In the genomic region with DNA sequence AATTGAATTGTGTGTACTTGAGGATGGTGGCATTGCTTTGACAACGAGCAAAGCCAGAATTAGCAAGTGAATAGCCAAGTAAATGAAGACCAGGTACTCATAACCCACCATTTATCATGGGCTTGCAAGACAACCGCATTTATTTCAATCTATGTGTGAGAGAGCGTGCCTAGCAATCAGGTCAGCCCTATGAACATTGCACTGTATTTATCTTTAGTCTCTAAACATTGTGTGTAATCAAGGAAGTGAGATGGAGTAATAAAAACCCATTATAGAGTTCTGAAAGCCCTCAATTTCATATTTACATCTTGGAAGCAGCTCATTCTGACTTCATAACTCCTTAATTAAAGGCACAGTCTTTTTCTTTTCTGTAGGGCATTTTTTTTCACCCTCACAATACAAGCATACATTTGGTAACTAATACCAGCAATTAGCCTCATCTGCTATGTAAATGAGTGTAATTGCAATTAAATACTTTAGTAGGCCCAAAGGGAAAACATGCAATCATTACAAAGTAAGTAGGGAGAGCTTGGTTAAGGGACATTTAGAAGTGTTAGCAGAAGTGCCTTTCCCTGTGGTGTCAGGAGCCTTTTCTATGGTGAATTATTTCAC, we compare ENCODE assay signal across 23 mouse cellular contexts.
DNase-seq lines count a peak whose midpoint lies in the region; ATAC-seq lines count a peak whose summit lies in the region.
"Had no signal": no experiment of that assay in that cellular context is flagged by ENCODE, and none has a peak within 500 bp of the region (broad histone marks: within the 10 kb centered on the region; RNA-seq: fewer than 3 reads in every experiment).

No protein-coding gene starts in this region.

- H3K36me3 ChIP-seq in forebrain, embryonic 15.5 days = no peaks in the 10 kb centered on the region
- H3K36me3 ChIP-seq in forebrain, embryonic 12.5 days (replicated peaks) = no peaks in the 10 kb centered on the region
- no peaks in the 10 kb centered on the region for H3K36me3 ChIP-seq in neural tube, embryonic 13.5 days
- no peaks in the 10 kb centered on the region for H3K36me3 ChIP-seq in neural tube, embryonic 15.5 days
- H3K36me3 ChIP-seq in forebrain, embryonic 16.5 days (ENCODE audit: control insufficient read depth, insufficient read depth) = no peaks in the 10 kb centered on the region
- H3K36me3 ChIP-seq: heart, embryonic 10.5 days; heart, embryonic 13.5 days; hindbrain, embryonic 12.5 days; intestine, embryonic 15.5 days had no signal

- H3K4me1 ChIP-seq in forebrain, embryonic 15.5 days = no peaks in the 10 kb centered on the region
- H3K4me1 ChIP-seq in forebrain, embryonic 12.5 days = no peaks in the 10 kb centered on the region
- peaks cover 7% of the 10 kb centered on the region for H3K4me1 ChIP-seq in neural tube, embryonic 13.5 days (replicated peaks)
- H3K4me1 ChIP-seq in neural tube, embryonic 15.5 days = no peaks in the 10 kb centered on the region
- H3K4me1 ChIP-seq in forebrain, embryonic 16.5 days (replicated peaks; ENCODE audit: control insufficient read depth, insufficient read depth, low read length) = no peaks in the 10 kb centered on the region
- H3K4me1 ChIP-seq: hindbrain, embryonic 12.5 days; intestine, embryonic 15.5 days had no signal

- H3K4me2 ChIP-seq in forebrain, embryonic 15.5 days (replicated peaks) = no peak overlapping the region
- H3K4me2 ChIP-seq in forebrain, embryonic 12.5 days = no peak overlapping the region
- no peak overlapping the region for H3K4me2 ChIP-seq in neural tube, embryonic 13.5 days
- no peak overlapping the region for H3K4me2 ChIP-seq in neural tube, embryonic 15.5 days
- H3K4me2 ChIP-seq in forebrain, embryonic 16.5 days (ENCODE audit: low read length) = no peak overlapping the region
- H3K4me2 ChIP-seq: heart, embryonic 13.5 days; hindbrain, embryonic 12.5 days; intestine, embryonic 15.5 days had no signal

- no peak overlapping the region for H3K9ac ChIP-seq in forebrain, embryonic 15.5 days (replicated peaks)
- no peak overlapping the region for H3K9ac ChIP-seq in forebrain, embryonic 12.5 days
- H3K9ac ChIP-seq in neural tube, embryonic 13.5 days = no peak overlapping the region
- no peak overlapping the region for H3K9ac ChIP-seq in neural tube, embryonic 15.5 days (replicated peaks)
- no peak overlapping the region for H3K9ac ChIP-seq in forebrain, embryonic 16.5 days (replicated peaks; ENCODE audit: low read depth, low read length)
- H3K9ac ChIP-seq: heart, embryonic 13.5 days; hindbrain, embryonic 12.5 days; intestine, embryonic 15.5 days had no signal

- ATAC-seq in forebrain, embryonic 15.5 days (replicated peaks) = peak; percentile 67
- ATAC-seq in forebrain, embryonic 12.5 days (ENCODE audit: low FRiP score) = no peak
- 0 out of 2 replicates have a peak, but pooled peaks have one; percentile 32 for ATAC-seq in neural tube, embryonic 13.5 days (ENCODE audit: low read depth)
- ATAC-seq in neural tube, embryonic 15.5 days (ENCODE audit: low FRiP score) = no peak
- ATAC-seq in forebrain, embryonic 16.5 days = peak; percentile 85
- ATAC-seq: CD4-positive, CD25-positive, alpha-beta regulatory T cell, adult 4 months; hindbrain, embryonic 16.5 days; intestine, embryonic 15.5 days had no signal

- no peak overlapping the region for H3K27ac ChIP-seq in forebrain, embryonic 15.5 days (replicated peaks)
- H3K27ac ChIP-seq in forebrain, embryonic 12.5 days = no peak overlapping the region
- no peak overlapping the region for H3K27ac ChIP-seq in neural tube, embryonic 13.5 days (replicated peaks)
- H3K27ac ChIP-seq in neural tube, embryonic 15.5 days (replicated peaks) = no peak overlapping the region
- no peak overlapping the region for H3K27ac ChIP-seq in forebrain, embryonic 16.5 days (ENCODE audit: low read length)
- H3K27ac ChIP-seq: heart, adult 2 months; heart, embryonic 10.5 days; heart, embryonic 13.5 days; hindbrain, embryonic 12.5 days; intestine, embryonic 15.5 days had no signal

- DNase-seq in right cerebral cortex, adult 2 months (ENCODE audit: low spot score in 2 of 2) = no peak
- DNase-seq: adrenal gland, adult 2 months; adrenal gland, postnatal 14 days; cerebellum, adult 18-20 months; cerebellum, adult 9-10 months; cerebellum, postnatal 14 days; gastrocnemius, postnatal 10 days; gastrocnemius, postnatal 36 days; heart, adult 2 months; heart, postnatal 14 days; heart, postnatal 4 days; kidney, adult 11 months had no signal

- no peaks in the 10 kb centered on the region for H3K9me3 ChIP-seq in forebrain, embryonic 15.5 days
- H3K9me3 ChIP-seq in forebrain, embryonic 12.5 days = no peaks in the 10 kb centered on the region
- H3K9me3 ChIP-seq in neural tube, embryonic 13.5 days = no peaks in the 10 kb centered on the region
- no peaks in the 10 kb centered on the region for H3K9me3 ChIP-seq in neural tube, embryonic 15.5 days (replicated peaks)
- no peaks in the 10 kb centered on the region for H3K9me3 ChIP-seq in forebrain, embryonic 16.5 days (ENCODE audit: control insufficient read depth, low read length)
- H3K9me3 ChIP-seq: heart, embryonic 10.5 days; heart, embryonic 13.5 days; hindbrain, embryonic 12.5 days; intestine, embryonic 15.5 days had no signal

- 57% methylated on average over 3 of the region's 3 CpGs for WGBS in forebrain, embryonic 15.5 days
- 72% methylated on average over 3 of the region's 3 CpGs for WGBS in forebrain, embryonic 12.5 days
- 69% methylated on average over 3 of the region's 3 CpGs for WGBS in neural tube, embryonic 13.5 days
- WGBS in neural tube, embryonic 15.5 days = 47% methylated on average over 3 of the region's 3 CpGs
- WGBS in forebrain, embryonic 16.5 days = 51% methylated on average over 3 of the region's 3 CpGs

- H3K4me3 ChIP-seq in forebrain, embryonic 15.5 days = no peak overlapping the region
- H3K4me3 ChIP-seq in forebrain, embryonic 12.5 days (replicated peaks) = no peak overlapping the region
- H3K4me3 ChIP-seq in neural tube, embryonic 13.5 days = no peak overlapping the region
- no peak overlapping the region for H3K4me3 ChIP-seq in neural tube, embryonic 15.5 days (replicated peaks)
- no peak overlapping the region for H3K4me3 ChIP-seq in forebrain, embryonic 16.5 days (replicated peaks; ENCODE audit: low read length)
- H3K4me3 ChIP-seq: heart, adult 2 months; heart, embryonic 10.5 days; heart, embryonic 13.5 days; hindbrain, embryonic 12.5 days; intestine, embryonic 15.5 days had no signal

- no peaks in the 10 kb centered on the region for H3K27me3 ChIP-seq in forebrain, embryonic 15.5 days
- no peaks in the 10 kb centered on the region for H3K27me3 ChIP-seq in forebrain, embryonic 12.5 days
- H3K27me3 ChIP-seq in neural tube, embryonic 13.5 days = no peaks in the 10 kb centered on the region
- H3K27me3 ChIP-seq in neural tube, embryonic 15.5 days (replicated peaks) = no peaks in the 10 kb centered on the region
- no peaks in the 10 kb centered on the region for H3K27me3 ChIP-seq in forebrain, embryonic 16.5 days (replicated peaks; ENCODE audit: control insufficient read depth, insufficient read depth, low read length)
- H3K27me3 ChIP-seq: heart, embryonic 13.5 days; hindbrain, embryonic 12.5 days; intestine, embryonic 15.5 days had no signal

Comparison
In these comparisons a context has a peak if more than half of its experiments do, and no peak if none do; other contexts are left out.
1. ATAC-seq: peak in forebrain, embryonic 15.5 days (single experiment), neural tube, embryonic 13.5 days (single experiment) and forebrain, embryonic 16.5 days (single experiment); none in forebrain, embryonic 12.5 days (single experiment) and neural tube, embryonic 15.5 days (single experiment).